Mouse (Mus musculus): ENCODE data around the gene Pimreg.

Pimreg gene

GRCm38 (mm10) chr11:72066330-72066729 lies 24.5 kb downstream of the Pimreg start:
- no peak for DNase-seq (ENCODE audit: low spot score)

- DNase-seq (ENCODE audit: low spot score), result no peak
Observed at GRCm38 (mm10) chr11:72067326-72067725, 25.5 kb downstream of the Pimreg start.

DNA sequence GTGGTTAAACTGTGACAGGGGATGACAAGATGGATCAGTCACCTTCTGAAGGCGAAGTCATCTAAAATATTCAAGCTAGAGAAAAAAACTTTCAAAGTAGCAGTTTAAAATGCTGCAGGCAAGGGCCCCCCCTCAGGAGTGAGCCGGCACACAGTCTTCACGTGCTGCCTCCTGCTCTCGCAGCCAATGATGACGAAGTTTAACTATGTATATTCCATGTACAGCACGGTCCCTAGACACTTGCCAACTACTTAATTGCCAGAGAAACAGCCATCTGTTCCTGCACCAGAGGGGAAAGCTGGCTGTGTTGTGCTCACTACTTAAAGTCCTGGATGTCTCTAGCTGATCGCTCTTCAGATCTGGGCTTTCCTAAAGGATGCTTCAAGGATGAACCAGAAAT lies 26.2 kb downstream of the Pimreg start:
- peak; percentile 33 for DNase-seq (ENCODE audit: low spot score)

- no peak for DNase-seq (ENCODE audit: low spot score)
Observed at GRCm38 (mm10) chr11:72070733-72071132, 28.9 kb downstream of the Pimreg start.

DNA sequence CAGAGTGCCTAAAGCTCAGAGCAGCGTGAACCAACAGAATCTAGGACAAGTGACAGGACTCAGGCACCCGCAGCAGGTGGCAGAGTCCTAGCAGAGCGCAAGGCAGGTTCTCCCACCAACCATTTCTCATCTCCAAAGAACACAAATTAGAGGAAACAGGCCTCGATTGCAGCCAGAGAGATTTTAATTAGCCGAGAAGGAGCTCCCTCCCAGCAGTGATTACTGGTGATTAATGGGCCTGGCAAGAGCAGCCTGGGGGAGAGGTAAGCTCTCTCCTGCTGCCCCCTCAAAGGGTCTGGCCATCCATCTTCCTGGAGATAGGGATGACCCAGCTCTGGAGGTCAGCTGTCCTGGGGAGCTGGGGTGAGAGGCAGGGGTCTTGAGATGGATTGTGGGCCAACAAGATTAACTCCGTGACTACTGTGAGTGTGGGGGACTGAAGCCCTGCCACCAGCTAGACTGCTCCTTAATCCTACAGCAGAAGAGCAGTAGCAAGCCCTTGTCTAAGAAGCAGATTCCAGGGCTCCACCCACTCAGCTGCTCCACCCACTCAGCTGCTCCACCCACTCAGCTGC lies 30.6 kb downstream of the Pimreg start:
- DNase-seq (ENCODE audit: low spot score), result no peak

- DNase-seq (ENCODE audit: low spot score), result no peak
Observed at GRCm38 (mm10) chr11:72074230-72074629, 32.4 kb downstream of the Pimreg start.

- no peak for DNase-seq (ENCODE audit: low spot score)
Observed at GRCm38 (mm10) chr11:72078056-72078455, 36.2 kb downstream of the Pimreg start.

DNA sequence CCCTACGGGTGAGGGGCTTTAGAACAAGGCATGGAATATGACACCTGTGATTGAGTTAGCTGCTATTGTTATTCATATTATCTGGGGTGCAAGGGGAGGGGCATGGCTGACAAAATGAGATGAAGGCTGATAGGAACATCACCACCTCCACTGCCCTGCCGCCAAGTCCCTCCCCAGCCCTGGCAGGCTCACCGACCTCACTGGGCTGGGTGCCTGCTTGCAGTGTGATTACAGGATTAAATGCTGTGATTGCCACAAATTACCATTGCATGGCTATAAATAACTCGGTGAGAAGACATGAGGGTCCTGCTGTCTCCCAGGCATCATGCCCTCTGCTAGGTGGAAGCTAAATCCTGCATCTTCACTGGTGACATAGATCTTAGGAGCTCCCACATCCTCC lies 36.8 kb downstream of the Pimreg start:
- no peak for DNase-seq (ENCODE audit: low spot score)

DNA sequence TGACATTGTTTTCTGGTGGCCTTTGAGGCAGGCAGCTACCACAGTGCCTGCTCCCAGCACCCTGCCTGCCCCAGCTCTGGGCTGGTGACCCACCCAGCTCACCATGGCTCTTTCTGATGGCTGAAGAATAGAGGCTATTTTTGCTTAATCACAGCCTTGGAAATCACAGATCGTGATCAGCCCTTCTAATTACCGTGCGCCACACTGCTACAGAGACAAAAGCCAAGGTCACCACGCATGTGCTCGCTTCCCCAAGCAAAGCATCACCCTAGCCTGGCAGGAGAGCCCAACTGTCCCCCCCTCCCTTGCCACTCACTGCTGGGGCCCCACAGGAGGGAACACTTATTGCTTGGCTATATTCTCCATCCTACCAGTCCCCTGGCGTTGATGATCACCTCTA lies 38.6 kb downstream of the Pimreg start:
- no peak for DNase-seq (ENCODE audit: low spot score)

DNA sequence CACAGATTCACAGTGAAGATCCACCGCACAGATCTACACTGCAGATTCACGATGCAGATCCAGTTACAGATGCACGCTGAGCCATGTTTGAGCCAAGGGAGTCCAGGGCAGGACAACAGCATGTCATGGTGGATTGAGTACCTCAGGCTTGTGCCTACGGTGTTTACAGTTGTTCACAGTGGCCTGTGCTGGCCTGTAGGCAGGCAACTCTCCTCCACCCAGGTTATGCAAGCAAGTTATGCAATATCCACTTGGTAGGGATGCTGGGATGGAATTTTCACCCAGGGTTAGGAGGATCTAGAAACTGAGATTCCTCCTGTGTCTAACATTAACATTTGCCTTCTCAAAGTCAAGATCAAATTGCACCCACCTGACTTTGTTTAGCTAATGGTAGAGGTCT lies 40.8 kb downstream of the Pimreg start:
- DNase-seq (ENCODE audit: low spot score), result no peak

DNA sequence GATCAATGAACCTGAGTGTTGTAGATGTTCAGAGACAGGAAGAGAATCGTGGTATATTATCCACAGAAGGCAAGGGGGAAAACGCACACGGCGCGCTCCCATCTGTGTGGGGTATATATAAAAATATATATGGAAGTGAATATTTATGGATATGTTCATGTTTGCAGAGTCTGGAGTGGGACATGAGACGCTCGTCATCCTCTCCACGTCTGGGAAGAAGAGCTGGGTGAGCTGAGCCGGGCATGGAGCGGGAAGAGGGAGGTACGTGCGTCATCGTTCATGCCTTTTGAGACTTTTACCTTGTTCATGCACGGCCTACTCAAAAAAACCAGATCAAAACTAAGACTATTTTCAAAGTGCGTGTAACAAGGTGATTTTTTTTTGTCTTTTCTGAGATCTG lies 42.5 kb downstream of the Pimreg start:
- DNase-seq (ENCODE audit: low spot score), result no peak

DNA sequence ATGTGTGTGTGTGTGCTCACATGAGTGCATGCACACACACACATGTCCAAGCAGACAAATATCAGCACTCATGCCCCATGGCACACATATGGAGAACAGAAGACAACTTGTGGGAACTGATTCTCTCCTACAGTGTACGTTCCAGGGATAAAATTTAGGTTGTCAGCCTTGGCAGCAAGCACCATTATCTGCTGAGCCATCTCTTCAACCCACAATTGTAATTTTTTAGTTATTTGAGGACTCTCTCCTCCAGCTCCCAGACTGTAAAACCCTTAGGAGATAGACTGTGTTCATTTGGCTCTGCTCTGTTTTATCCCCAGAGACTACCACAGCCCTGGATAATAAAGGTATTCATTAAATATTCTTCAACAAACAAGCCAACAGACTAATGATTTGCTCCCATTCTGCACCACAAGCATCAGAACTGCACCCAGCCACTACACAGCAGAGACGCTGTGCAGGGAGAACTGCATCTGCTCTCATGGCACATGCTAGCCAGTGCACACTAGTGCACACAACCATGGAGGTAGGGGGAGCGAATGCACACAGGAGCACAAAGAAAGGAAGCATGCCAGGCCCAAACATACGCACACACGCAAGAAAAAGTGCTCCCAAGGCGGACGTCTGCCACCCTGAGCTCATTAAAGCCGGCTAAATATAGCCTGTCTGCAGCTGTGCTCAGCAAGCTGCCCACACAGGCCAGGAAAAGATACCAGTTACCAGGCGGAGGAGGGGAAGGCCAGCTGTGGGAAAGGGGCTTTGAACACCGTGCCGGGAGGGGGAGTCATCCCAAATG lies 44.6 kb downstream of the Pimreg start:
- peak; percentile 36 for DNase-seq (ENCODE audit: low spot score)

- DNase-seq (ENCODE audit: low spot score), result no peak
Observed at GRCm38 (mm10) chr11:72092390-72092789, 50.6 kb downstream of the Pimreg start.

GRCm38 (mm10) chr11:72094442-72094841 lies 52.6 kb downstream of the Pimreg start:
- DNase-seq (ENCODE audit: low spot score), result no peak

- no peak for DNase-seq (ENCODE audit: low spot score)
Observed at GRCm38 (mm10) chr11:72095994-72096393, 54.2 kb downstream of the Pimreg start.
